8 mouse cellular contexts compared by ENCODE assay signal in the genomic region with DNA sequence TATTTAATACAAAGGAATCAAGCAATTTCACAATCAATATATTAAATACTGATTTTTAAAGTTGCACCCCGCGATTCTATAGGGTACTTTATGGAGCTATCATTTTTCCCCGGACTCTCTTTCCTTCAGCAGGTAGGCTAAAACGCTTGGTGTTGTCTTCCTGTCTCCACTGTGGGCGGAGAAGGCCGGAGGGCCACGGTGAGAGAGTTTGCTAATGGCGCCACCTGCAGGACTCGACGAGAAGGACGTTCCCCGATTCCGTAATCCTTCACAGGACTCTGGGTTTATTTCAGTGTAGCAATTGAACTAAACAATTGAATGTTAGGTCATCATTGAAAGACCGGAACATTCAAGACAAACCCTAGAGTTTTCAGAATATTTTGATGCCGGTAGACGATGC.
DNase-seq lines count a peak whose midpoint lies in the region.

No protein-coding gene starts in this region.

- DNase-seq in 416B (ENCODE audit: low read depth) (peak; percentile 80), NIH3T3 (ENCODE audit: low read depth) (peak; percentile 90)
- DNase-seq in cerebellum, postnatal 36 days: peak; percentile 83 to 86
- peak; percentile 24 to 62 for DNase-seq in heart, adult 9 months (ENCODE audit: low spot score in 2 of 2)
- DNase-seq in kidney, postnatal 10 days: peak; percentile 90
- DNase-seq in lung, postnatal 10 days: peak; percentile 86
- peak; percentile 78 for DNase-seq in ovary, postnatal 14 days (ENCODE audit: low spot score)
- peak; percentile 52 to 82 for DNase-seq in urinary bladder, postnatal 4 days (ENCODE audit: low spot score in 2 of 2)

Comparison
In these comparisons a context has a peak if more than half of its experiments do, and no peak if none do; other contexts are left out.
1. Peak in every context shown above with its lines: DNase-seq.